Comparison of ENCODE assay signal across 9 mouse cellular contexts in genomic region chr15:98985982-98986715, GRCm38 (mm10). TPM values are rescaled to one million over a fixed set of nuclear protein-coding genes. Genes with fewer than 3 reads are reported as not detected.
DNase-seq lines count a peak whose midpoint lies in the region; ATAC-seq and TF ChIP-seq lines count a peak whose summit lies in the region.
"Had no signal": no experiment of that assay in that cellular context is flagged by ENCODE, and none has a peak within 500 bp of the region (broad histone marks: within the 10 kb centered on the region; RNA-seq: fewer than 3 reads in every experiment).

No protein-coding gene starts in this region.

- no peaks in the 10 kb centered on the region for H3K27me3 ChIP-seq in CH12.LX (replicated peaks)
- H3K27me3 ChIP-seq in forebrain, embryonic 14.5 days (replicated peaks; ENCODE audit: control insufficient read depth, insufficient read depth, low read length): no peaks in the 10 kb centered on the region
- no peaks in the 10 kb centered on the region for H3K27me3 ChIP-seq in liver, embryonic 14.5 days (ENCODE audit: control insufficient read depth, insufficient read depth, low read length)

- no peak; the same call in 1 of the 2 replicates for TF ChIP-seq EP300 in CH12.LX (IDR thresholded peaks at IDR 0.05; ENCODE audit: low read length)
- TF ChIP-seq EP300 in liver, embryonic 14.5 days (IDR thresholded peaks at IDR 0.05; ENCODE audit: low read depth): no peak

- peak overlapping the region; percentile 89 for H3K27ac ChIP-seq in CH12.LX (ENCODE audit: insufficient read depth, low read depth)
- peak overlapping the region; percentile 96 for H3K27ac ChIP-seq in forebrain, embryonic 14.5 days (ENCODE audit: low read depth, low read length)
- peak overlapping the region; percentile 72 for H3K27ac ChIP-seq in liver, embryonic 14.5 days

- peak overlapping the region; percentile 56 to 78 (median 60) for H3K4me3 ChIP-seq in CH12.LX (replicated peaks in 1 of 3; ENCODE audit: low read depth in 2 of 3, low read length in 2 of 3, poor library complexity in 1 of 3)
- peak overlapping the region; percentile 44 for H3K4me3 ChIP-seq in forebrain, embryonic 14.5 days (ENCODE audit: low read depth, low read length)
- peak overlapping the region; percentile 59 to 87 for H3K4me3 ChIP-seq in liver, embryonic 14.5 days (ENCODE audit: insufficient read depth in 1 of 2, low read depth in 2 of 2, low read length in 2 of 2)

- in situ Hi-C loops in CH12.LX (cut with MboI; ENCODE audit: low pct_ligation_motif_present, low pct_unique_long_range_greater_than_20kb, low sequenced_read_pairs): no loop called here

- TF ChIP-seq CTCF in CH12.LX (conservative IDR thresholded peaks at IDR 0.05 in 1 of 2, IDR thresholded peaks at IDR 0.05 in 1 of 2; ENCODE audit: low read depth in 2 of 2, low read length in 2 of 2): no peak
- no peak for TF ChIP-seq CTCF in liver, embryonic 14.5 days (IDR thresholded peaks at IDR 0.05; ENCODE audit: low read depth)

- H3K36me3 ChIP-seq in CH12.LX (replicated peaks in 1 of 2; ENCODE audit: control insufficient read depth in 1 of 2, insufficient read depth in 1 of 2, low read length in 1 of 2): no peaks in the 10 kb centered on the region
- no peaks in the 10 kb centered on the region for H3K36me3 ChIP-seq in forebrain, embryonic 14.5 days (ENCODE audit: control insufficient read depth, insufficient read depth, low read length)
- no peaks in the 10 kb centered on the region for H3K36me3 ChIP-seq in liver, embryonic 14.5 days (replicated peaks; ENCODE audit: control insufficient read depth, insufficient read depth, low read depth)

- peaks cover 2 to 41% of the 10 kb centered on the region in 2 experiments; a peak in 2 of 4 replicates for H3K4me1 ChIP-seq in CH12.LX (ENCODE audit: control insufficient read depth in 1 of 2, insufficient read depth in 2 of 2)
- H3K4me1 ChIP-seq in forebrain, embryonic 14.5 days (ENCODE audit: control insufficient read depth, insufficient read depth, low read length): peaks cover 51% of the 10 kb centered on the region
- peaks cover 6 to 12% of the 10 kb centered on the region in 2 experiments for H3K4me1 ChIP-seq in liver, embryonic 14.5 days (replicated peaks; ENCODE audit: control insufficient read depth in 2 of 2, insufficient read depth in 2 of 2, low read length in 1 of 2)

- dilution Hi-C loops in CH12.LX (cut with MboI; ENCODE audit: extremely low pct_ligation_motif_present, extremely low pct_unique_long_range_greater_than_20kb, low sequenced_read_pairs): no loop called here

- ATAC-seq in forebrain, embryonic 14.5 days: no peak
- no peak for ATAC-seq in liver, embryonic 14.5 days (ENCODE audit: insufficient read depth)

- no peak; the same call in 1 of the 2 replicates for TF ChIP-seq RAD21 in CH12.LX (IDR thresholded peaks at IDR 0.05; ENCODE audit: low read depth, low read length)

- H3K9me3 ChIP-seq in CH12.LX (replicated peaks; ENCODE audit: low read length): no peaks in the 10 kb centered on the region
- no peaks in the 10 kb centered on the region for H3K9me3 ChIP-seq in forebrain, embryonic 14.5 days (replicated peaks; ENCODE audit: control insufficient read depth, low read length)
- H3K9me3 ChIP-seq in liver, embryonic 14.5 days (ENCODE audit: control insufficient read depth, low read length): no peaks in the 10 kb centered on the region

- 16% methylated on average over 12 of the region's 12 CpGs for WGBS in forebrain, embryonic 14.5 days
- 47% methylated on average over 12 of the region's 12 CpGs for WGBS in liver, embryonic 14.5 days (ENCODE audit: insufficient replicate concordance)

- peak overlapping the region; percentile 16; the same call in 1 of the 2 replicates for H3K9ac ChIP-seq in CH12.LX (ENCODE audit: insufficient read depth, low read depth)
- peak overlapping the region; percentile 90 for H3K9ac ChIP-seq in forebrain, embryonic 14.5 days (ENCODE audit: low read length)
- H3K9ac ChIP-seq in liver, embryonic 14.5 days (replicated peaks): peak overlapping the region; percentile 68

- H3K4me2 ChIP-seq in CH12.LX (ENCODE audit: insufficient read depth, low read depth, poor library complexity, severe bottlenecking): peak overlapping the region; percentile 54
- peak overlapping the region; percentile 59 for H3K4me2 ChIP-seq in forebrain, embryonic 14.5 days (ENCODE audit: low read length)
- peak overlapping the region; percentile 72 for H3K4me2 ChIP-seq in liver, embryonic 14.5 days (ENCODE audit: low read depth)

- no peaks in the 10 kb centered on the region for H3K79me2 ChIP-seq in CH12.LX (replicated peaks; ENCODE audit: control insufficient read depth, extremely low read depth, insufficient read depth, poor library complexity, severe bottlenecking)

- TF ChIP-seq POLR2A in CH12.LX (IDR thresholded peaks at IDR 0.05; ENCODE audit: low read depth, low read length): no peak

- DNase-seq in heart, adult 11 months: peak; percentile 81
- DNase-seq in heart, adult 9 months (ENCODE audit: low spot score in 2 of 2): no peak
- peak; percentile 69 for DNase-seq in CH12.LX (ENCODE audit: extremely low read depth)
- peak; percentile 58 for DNase-seq in forebrain, embryonic 14.5 days (ENCODE audit: low spot score)
- no peak for DNase-seq in liver, embryonic 14.5 days (ENCODE audit: low read depth in 3 of 3, low spot score in 3 of 3)
- no peak for DNase-seq in right cerebral cortex, adult 18-20 months
- no peak for DNase-seq in ovary, postnatal 36 days (ENCODE audit: low spot score)
- DNase-seq in kidney, postnatal 10 days: no peak

TF ChIP-seq in CH12.LX, 34 proteins besides CTCF, POLR2A, EP300 and RAD21 (continues in another document):
- peak; percentile 17; the same call in 1 of the 2 replicates for TF ChIP-seq TCF12 (IDR thresholded peaks at IDR 0.05; ENCODE audit: low read depth, low read length)
- TF ChIP-seq ZKSCAN1 (IDR thresholded peaks at IDR 0.05; ENCODE audit: borderline replicate concordance, low read depth, low read length): no peak
- 0 out of 2 replicates have a peak, but pooled peaks have one; percentile 17 for TF ChIP-seq CHD2 (IDR thresholded peaks at IDR 0.05; ENCODE audit: low read length)
- TF ChIP-seq GABPA (IDR thresholded peaks at IDR 0.05; ENCODE audit: insufficient replicate concordance, low read depth, low read length): no peak
- no peak for TF ChIP-seq MAFK (IDR thresholded peaks at IDR 0.05; ENCODE audit: insufficient replicate concordance, low read length)
- no peak for TF ChIP-seq POLR2AphosphoS2 (IDR thresholded peaks at IDR 0.05; ENCODE audit: low read depth, low read length)
- TF ChIP-seq JUND (conservative IDR thresholded peaks at IDR 0.05; ENCODE audit: low read depth, low read length): no peak
- no peak for TF ChIP-seq NRF1 (IDR thresholded peaks at IDR 0.05; ENCODE audit: low read depth, low read length)
- peak; percentile 75 for TF ChIP-seq ZNF384 (IDR thresholded peaks at IDR 0.05; ENCODE audit: low read depth, low read length)
- no peak; the same call in 1 of the 2 replicates for TF ChIP-seq SIN3A (IDR thresholded peaks at IDR 0.05; ENCODE audit: low read length)
- TF ChIP-seq HCFC1 (IDR thresholded peaks at IDR 0.05; ENCODE audit: low read depth, low read length): no peak
- no peak for TF ChIP-seq ZC3H11A (IDR thresholded peaks at IDR 0.05; ENCODE audit: low read depth, low read length)
- peak; percentile 83; the same call in 1 of the 2 replicates for TF ChIP-seq MEF2A (IDR thresholded peaks at IDR 0.05; ENCODE audit: borderline replicate concordance, low read depth, low read length)
- 0 out of 2 replicates have a peak, but pooled peaks have one; percentile 49 for TF ChIP-seq MYC (IDR thresholded peaks at IDR 0.05; ENCODE audit: low read depth, low read length)
- TF ChIP-seq KAT2A (IDR thresholded peaks at IDR 0.05; ENCODE audit: insufficient replicate concordance, low read length): no peak
- TF ChIP-seq MAZ (IDR thresholded peaks at IDR 0.05; ENCODE audit: low read depth, low read length): no peak
- TF ChIP-seq MAX (IDR thresholded peaks at IDR 0.05; ENCODE audit: low read length): peak; percentile 23
- 0 out of 2 replicates have a peak, but pooled peaks have one; percentile 56 for TF ChIP-seq MXI1 (IDR thresholded peaks at IDR 0.05; ENCODE audit: low read depth, low read length)
- TF ChIP-seq PAX5 (IDR thresholded peaks at IDR 0.05; ENCODE audit: low read length): no peak
- no peak for TF ChIP-seq ELF1 (IDR thresholded peaks at IDR 0.05; ENCODE audit: low read depth, low read length)
- no peak for TF ChIP-seq RCOR1 (conservative IDR thresholded peaks at IDR 0.05; ENCODE audit: low read depth, low read length)
- TF ChIP-seq UBTF (IDR thresholded peaks at IDR 0.05; ENCODE audit: low read depth, low read length): no peak

RNA-seq across cellular contexts. Expression of gene Tuba1a, which starts 32.6 kb away (rescaled TPM):
- 153 and 181 TPM in 2 replicates for total RNA-seq in CH12.LX (2012; rRNA removed)
- total RNA-seq in CH12.LX (2014; rRNA removed): 438 and 533 TPM in 2 replicates
- 254 and 283 TPM in 2 replicates for polyA plus RNA-seq in CH12.LX (2012; ENCODE audit: insufficient read length, low read depth)
- 18,182 and 18,289 TPM in 2 replicates for polyA plus RNA-seq in forebrain, embryonic 14.5 days (2014; fragmentation: Nextera tagmentation; extraction: Ambion mirVana)
- polyA plus RNA-seq in liver, embryonic 14.5 days (2012; rRNA removed): 44.7 and 62.0 TPM in 2 replicates
- polyA plus RNA-seq in liver, embryonic 14.5 days (2014; fragmentation: Nextera tagmentation; extraction: Ambion mirVana): 60.1 and 69.0 TPM in 2 replicates

RNA-seq across cellular contexts. Expression of gene Gm49450, which starts 32.8 kb away (rescaled TPM):
- 0.38 TPM in 1 of 2 replicates, not detected in the other for total RNA-seq in CH12.LX (2012; rRNA removed)
- total RNA-seq in CH12.LX (2014; rRNA removed): 0.81 and 4.7 TPM in 2 replicates
- 125 TPM in 1 of 2 replicates, not detected in the other for polyA plus RNA-seq in CH12.LX (2012; ENCODE audit: insufficient read length, low read depth)
- not detected in 2 replicates for polyA plus RNA-seq in forebrain, embryonic 14.5 days (2014; fragmentation: Nextera tagmentation; extraction: Ambion mirVana)
- 0.15 and 6.4 TPM in 2 replicates for polyA plus RNA-seq in liver, embryonic 14.5 days (2012; rRNA removed)
- polyA plus RNA-seq in liver, embryonic 14.5 days (2014; fragmentation: Nextera tagmentation; extraction: Ambion mirVana): not detected in 2 replicates
- total RNA-seq: left cerebral cortex, postnatal 10 days had no signal

RNA-seq across cellular contexts. Expression of gene Tuba1c, which starts 43.5 kb away (rescaled TPM):
- total RNA-seq in CH12.LX (2012; rRNA removed): 178 and 229 TPM in 2 replicates
- 359 and 390 TPM in 2 replicates for total RNA-seq in CH12.LX (2014; rRNA removed)
- polyA plus RNA-seq in CH12.LX (2012; ENCODE audit: insufficient read length, low read depth): 183 and 220 TPM in 2 replicates
- polyA plus RNA-seq in forebrain, embryonic 14.5 days (2014; fragmentation: Nextera tagmentation; extraction: Ambion mirVana): 56.7 and 93.1 TPM in 2 replicates
- polyA plus RNA-seq in liver, embryonic 14.5 days (2012; rRNA removed): 273 and 373 TPM in 2 replicates
- polyA plus RNA-seq in liver, embryonic 14.5 days (2014; fragmentation: Nextera tagmentation; extraction: Ambion mirVana): 277 and 278 TPM in 2 replicates

RNA-seq across cellular contexts. Expression of gene Tuba1b, which starts 51.8 kb away (rescaled TPM):
- total RNA-seq in CH12.LX (2012; rRNA removed) (1,149 and 1,670 TPM in 2 replicates), CH12.LX (2014; rRNA removed) (2,803 and 2,960 TPM in 2 replicates)
- 2,789 and 2,851 TPM in 2 replicates for polyA plus RNA-seq in CH12.LX (2012; ENCODE audit: insufficient read length, low read depth)
- polyA plus RNA-seq in forebrain, embryonic 14.5 days (2014; fragmentation: Nextera tagmentation; extraction: Ambion mirVana): 1,499 and 1,719 TPM in 2 replicates
- 1,442 and 1,688 TPM in 2 replicates for polyA plus RNA-seq in liver, embryonic 14.5 days (2012; rRNA removed)
- polyA plus RNA-seq in liver, embryonic 14.5 days (2014; fragmentation: Nextera tagmentation; extraction: Ambion mirVana): 1,211 and 1,290 TPM in 2 replicates

Comparison
In these comparisons a context has a peak if more than half of its experiments do, and no peak if none do; other contexts are left out.
1. DNase-seq: peak in heart, adult 11 months (single experiment), CH12.LX (single experiment) and forebrain, embryonic 14.5 days (single experiment); none in heart, adult 9 months (0 of 2), liver, embryonic 14.5 days (0 of 3), right cerebral cortex, adult 18-20 months (single experiment), ovary, postnatal 36 days (single experiment) and kidney, postnatal 10 days (single experiment).
2. H3K9ac ChIP-seq: peak in every context shown above with its lines; median percentile 90 in forebrain, embryonic 14.5 days; 68 in liver, embryonic 14.5 days; 16 in CH12.LX.
3. RNA of gene Tuba1a, which starts 32.6 kb away (polyA plus RNA-seq): 18,182 to 18,289 TPM in forebrain, embryonic 14.5 days; 254 to 283 TPM in CH12.LX and 44.7 to 69.0 TPM in liver, embryonic 14.5 days; every median in the first group is over 10 times any median in the second.
4. Peak in every context shown above with its lines, with median percentiles within 50 percentile points of each other: H3K27ac ChIP-seq, H3K4me2 ChIP-seq and H3K4me3 ChIP-seq.